Mouse (Mus musculus) neural tube, embryonic 11.5 days (tissue): ENCODE data around the gene Tldc2. TPM values are rescaled to one million over a fixed set of nuclear protein-coding genes. Genes with fewer than 3 reads are reported as not detected.

Experiments
- ATAC-seq: fragments of 200-750 bp; cut with Nextera tagmentation; 2 replicates; pipeline ENCODE4 v1.8.0; 2017; ENCODE audit warnings: moderate number of reproducible peaks, mild to moderate bottlenecking, moderate TSS enrichment, moderate library complexity; ENCODE audit not compliant: insufficient read depth, low FRiP score, low TSS enrichment
- DNase-seq: peaks from one replicate; pipeline ENCODE4 v3.0.0-alpha.2; 2015; ENCODE audit warnings: low spot score
- H3K27ac ChIP-seq: fragments of 300-500 bp; sonication (generic); 2 replicates; pipeline ENCODE4 v1.5.1; 2014; ENCODE audit warnings: low read depth, mild to moderate bottlenecking, low read length
- H3K27me3 ChIP-seq: fragments of 300-500 bp; sonication (generic); 2 replicates; pipeline ENCODE4 v1.6.1; 2014; ENCODE audit warnings: mild to moderate bottlenecking, low read length, mixed read lengths; ENCODE audit not compliant: control insufficient read depth, insufficient read depth
- H3K36me3 ChIP-seq: fragments of 300-500 bp; sonication (generic); 2 replicates; pipeline ENCODE4 v1.6.1; 2014; ENCODE audit warnings: mild to moderate bottlenecking, low read length, moderate library complexity, mixed read lengths; ENCODE audit not compliant: control insufficient read depth, insufficient read depth
- H3K4me1 ChIP-seq: fragments of 300-500 bp; sonication (generic); 2 replicates; pipeline ENCODE4 v1.6.1; 2014; ENCODE audit warnings: low read length, mixed read lengths; ENCODE audit not compliant: control insufficient read depth, insufficient read depth
- H3K4me2 ChIP-seq: fragments of 300-500 bp; sonication (generic); 2 replicates; pipeline ENCODE4 v1.6.1; 2014; ENCODE audit warnings: low read depth, mild to moderate bottlenecking, moderate library complexity
- H3K4me3 ChIP-seq: fragments of 300-500 bp; sonication (generic); 2 replicates; pipeline ENCODE4 v1.5.1; 2014; ENCODE audit warnings: low read depth, low read length
- H3K9ac ChIP-seq: fragments of 300-500 bp; sonication (generic); 2 replicates; pipeline ENCODE4 v1.6.1; 2014; ENCODE audit warnings: mild to moderate bottlenecking, low read length
- H3K9me3 ChIP-seq: fragments of 300-500 bp; sonication (generic); 2 replicates; pipeline ENCODE4 v1.6.1; 2016; ENCODE audit warnings: low read length; ENCODE audit not compliant: control insufficient read depth
- WGBS: fragments of 180-500 bp; shearing (Covaris S2); extraction: QIAGEN DNeasy Blood & Tissue Kit; methylation state at CpG from one replicate; pipeline ENCODE4 v1.1.7; 2014; 5-methylcytosine and 5-hydroxymethylcytosine counted together
- polyA plus RNA-seq: library from polyadenylated mRNA; unstranded; fragments of >200 nt; fragmentation: Nextera tagmentation; extraction: Ambion mirVana; gene quantifications from 2 replicates; pipeline ENCODE4 v1.2.1, GENCODE M21; 2014

Tldc2 gene
- polyA plus RNA-seq, 1 experiment from 2014 or later, result not detected

GRCm38 (mm10) chr2:157065879-157066226, 21.0 kb upstream of the Tldc2 start:
- H3K9me3 ChIP-seq, result no peaks in the 10 kb centered on the region
- no peaks in the 10 kb centered on the region for H3K27me3 ChIP-seq
- no peak overlapping the region for H3K9ac ChIP-seq
- ATAC-seq (no peak), DNase-seq (no peak)
- H3K4me1 ChIP-seq, result peaks cover 24% of the 10 kb centered on the region
- H3K4me2 ChIP-seq, result no peak overlapping the region
- no peak overlapping the region for H3K4me3 ChIP-seq
- H3K36me3 ChIP-seq, result no peaks in the 10 kb centered on the region; the same call in 1 of the 2 replicates
- 77% methylated on average over 7 of the region's 7 CpGs for WGBS
- H3K27ac ChIP-seq, result no peak overlapping the region

DNA sequence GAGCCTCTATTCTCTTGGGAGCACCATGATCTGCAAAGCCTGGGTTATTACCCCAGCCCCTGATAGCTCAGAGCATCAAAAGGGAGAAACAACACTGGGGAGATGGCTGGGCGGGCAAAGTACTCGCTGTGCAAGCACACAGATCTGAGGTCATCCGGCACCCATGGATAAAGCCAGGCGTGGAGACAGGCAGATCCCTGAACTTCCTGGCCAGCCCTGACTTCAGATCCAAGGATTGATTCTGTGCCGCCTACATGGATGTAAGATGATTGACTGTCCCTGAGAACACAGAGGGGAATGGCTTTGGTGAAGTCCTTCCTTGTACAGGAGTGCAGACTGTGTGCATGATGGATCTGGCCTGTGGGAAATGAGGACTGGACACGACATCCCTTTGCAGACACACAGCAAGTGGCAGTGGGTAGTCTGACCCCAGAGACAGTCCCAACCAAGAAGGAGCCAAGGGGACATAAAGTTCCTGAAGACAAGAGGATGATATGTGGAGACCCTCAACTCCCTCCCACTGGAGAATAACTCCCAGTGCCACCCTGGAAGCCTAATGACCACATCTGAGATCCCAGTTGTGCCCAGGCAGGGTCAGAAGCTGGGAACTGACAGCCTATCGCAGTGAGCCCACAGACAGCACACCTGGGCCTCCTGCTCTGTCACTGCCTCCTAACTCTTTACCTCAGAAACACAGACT, 20.0 kb upstream of the Tldc2 start:
- H3K9me3 ChIP-seq, result no peaks in the 10 kb centered on the region
- H3K36me3 ChIP-seq, result no peaks in the 10 kb centered on the region; the same call in 1 of the 2 replicates
- H3K4me3 ChIP-seq, result no peak overlapping the region
- DNase-seq, result no peak
- 76% methylated on average over 7 of the region's 7 CpGs for WGBS
- H3K9ac ChIP-seq, result no peak overlapping the region
- no peak overlapping the region for H3K27ac ChIP-seq
- no peaks in the 10 kb centered on the region for H3K27me3 ChIP-seq
- peaks cover 30% of the 10 kb centered on the region for H3K4me1 ChIP-seq
- ATAC-seq, result no peak
- no peak overlapping the region for H3K4me2 ChIP-seq

DNA sequence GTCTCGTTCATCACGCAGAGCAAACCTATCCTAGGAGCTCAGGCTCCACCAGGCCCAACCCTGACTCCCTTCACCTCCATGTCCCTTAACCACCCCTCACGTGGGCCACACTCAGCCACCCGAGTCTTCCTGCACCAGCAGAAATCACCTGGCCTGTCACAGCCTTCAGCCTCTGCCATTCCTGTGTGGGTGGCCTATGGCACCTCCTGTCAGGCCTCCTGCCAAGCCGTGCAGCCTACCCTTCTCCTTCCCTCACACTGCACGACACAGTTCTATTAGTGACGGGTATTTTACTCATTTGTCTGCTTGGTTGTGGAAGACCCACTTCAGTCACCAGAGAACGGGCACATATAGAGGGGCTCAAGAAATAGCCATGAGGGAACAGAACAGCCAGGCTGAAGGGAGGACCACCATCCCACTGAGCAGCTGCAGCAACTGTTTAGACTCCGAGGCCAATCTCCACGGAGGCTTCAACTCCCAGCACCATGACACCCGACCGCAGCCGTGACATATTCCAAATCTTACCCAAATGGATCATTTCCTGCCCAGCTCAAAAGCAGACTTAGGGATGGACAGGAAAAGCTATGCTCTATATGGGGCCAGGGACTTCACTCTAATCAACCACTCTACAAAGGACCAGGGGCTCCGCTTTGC, 18.0 kb upstream of the Tldc2 start:
- WGBS, result 77% methylated on average over 14 of the region's 14 CpGs
- DNase-seq (no peak), ATAC-seq (no peak)
- no peaks in the 10 kb centered on the region for H3K9me3 ChIP-seq
- H3K27ac ChIP-seq, result no peak overlapping the region
- no peaks in the 10 kb centered on the region for H3K27me3 ChIP-seq
- peaks cover 4% of the 10 kb centered on the region for H3K36me3 ChIP-seq
- no peak overlapping the region for H3K9ac ChIP-seq
- H3K4me2 ChIP-seq, result no peak overlapping the region
- no peak overlapping the region for H3K4me3 ChIP-seq
- H3K4me1 ChIP-seq, result peaks cover 30% of the 10 kb centered on the region

DNA sequence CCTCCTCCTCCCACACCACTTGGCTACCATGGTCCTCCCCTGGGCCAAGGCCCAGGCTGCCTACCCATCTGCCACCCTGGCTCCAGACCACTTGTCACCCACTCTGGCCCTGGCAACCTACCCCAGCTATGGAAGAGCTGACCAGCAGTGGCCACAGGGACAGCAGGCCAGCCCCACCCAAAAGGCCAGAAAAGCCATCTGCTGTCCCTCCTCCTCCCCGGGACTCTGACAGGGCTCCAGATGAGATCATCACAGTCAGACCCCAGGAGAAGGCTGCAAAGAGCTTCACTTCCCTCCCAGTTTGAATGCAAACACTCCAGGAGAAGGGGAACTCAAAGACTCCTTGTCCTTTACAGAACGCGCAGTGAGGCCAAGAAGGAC, 17.5 kb upstream of the Tldc2 start:
- no peaks in the 10 kb centered on the region for H3K27me3 ChIP-seq
- H3K4me1 ChIP-seq, result peaks cover 29% of the 10 kb centered on the region
- no peak for ATAC-seq
- H3K4me2 ChIP-seq, result no peak overlapping the region
- DNase-seq, result no peak
- no peak overlapping the region for H3K4me3 ChIP-seq
- peak overlapping the region; percentile 62 for H3K27ac ChIP-seq
- H3K36me3 ChIP-seq, result peaks cover 4% of the 10 kb centered on the region
- WGBS, result 67% methylated on average over 3 of the region's 3 CpGs
- H3K9ac ChIP-seq, result no peak overlapping the region; the same call in 1 of the 2 replicates
- H3K9me3 ChIP-seq, result no peaks in the 10 kb centered on the region

DNA sequence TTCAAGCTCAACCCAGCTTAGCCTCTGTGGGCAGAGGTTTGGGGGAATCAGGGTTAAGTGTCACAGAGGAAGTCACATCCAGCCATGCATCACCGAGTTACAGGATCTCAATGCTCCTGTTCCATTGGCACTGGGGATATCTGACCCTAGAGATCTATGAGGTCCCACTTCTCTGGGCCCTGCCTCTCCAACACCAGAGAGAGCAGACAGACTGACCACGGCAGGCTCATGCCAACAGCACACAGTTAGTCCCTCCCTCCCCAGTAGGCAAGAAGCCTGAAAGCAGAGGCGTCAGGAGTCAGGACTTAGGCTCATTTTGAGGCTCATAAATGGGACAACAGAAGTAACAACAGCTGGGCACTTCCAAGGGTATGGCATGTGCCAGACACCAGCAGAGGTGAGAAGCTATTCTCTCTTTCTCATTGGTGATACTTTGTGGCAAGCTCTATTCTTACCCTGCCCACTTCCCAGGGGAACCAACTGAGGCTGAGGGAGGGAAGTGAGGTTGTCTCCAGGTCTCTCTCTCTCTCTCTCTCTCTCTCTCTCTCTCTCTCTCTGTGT, 17.0 kb upstream of the Tldc2 start:
- no peaks in the 10 kb centered on the region for H3K9me3 ChIP-seq
- no peaks in the 10 kb centered on the region for H3K27me3 ChIP-seq
- H3K9ac ChIP-seq, result no peak overlapping the region; the same call in 1 of the 2 replicates
- DNase-seq (no peak), ATAC-seq (no peak)
- peak overlapping the region; percentile 62 for H3K27ac ChIP-seq
- 46% methylated on average over 3 of the region's 3 CpGs for whole genome bisulfite sequencing
- H3K4me3 ChIP-seq, result no peak overlapping the region
- peaks cover 4% of the 10 kb centered on the region for H3K36me3 ChIP-seq
- peaks cover 33% of the 10 kb centered on the region for H3K4me1 ChIP-seq
- H3K4me2 ChIP-seq, result no peak overlapping the region

GRCm38 (mm10) chr2:157070365-157070764, 16.5 kb upstream of the Tldc2 start:
- peaks cover 4% of the 10 kb centered on the region for H3K36me3 ChIP-seq
- no peak overlapping the region for H3K4me3 ChIP-seq
- ATAC-seq (no peak), DNase-seq (no peak)
- H3K4me2 ChIP-seq, result no peak overlapping the region
- no peaks in the 10 kb centered on the region for H3K9me3 ChIP-seq
- H3K27me3 ChIP-seq, result no peaks in the 10 kb centered on the region
- H3K4me1 ChIP-seq, result peaks cover 39% of the 10 kb centered on the region
- WGBS, result 71% methylated on average over 9 of the region's 9 CpGs
- H3K9ac ChIP-seq, result no peak overlapping the region
- H3K27ac ChIP-seq, result no peak overlapping the region

GRCm38 (mm10) chr2:157071556-157071955, 15.3 kb upstream of the Tldc2 start:
- Histone ChIP-seq H3K4me2 (no peak overlapping the region), H3K9me3 (no peaks in the 10 kb centered on the region), H3K4me3 (no peak overlapping the region), H3K27ac (no peak overlapping the region), H3K27me3 (no peaks in the 10 kb centered on the region), H3K36me3 (peaks cover 4% of the 10 kb centered on the region), H3K9ac (0 out of 2 replicates have a peak overlapping the region, but pooled peaks have one; percentile 18), H3K4me1 (peaks cover 49% of the 10 kb centered on the region)
- DNase-seq, result no peak
- WGBS, result 78% methylated on average over 2 of the region's 2 CpGs
- no peak for ATAC-seq

DNA sequence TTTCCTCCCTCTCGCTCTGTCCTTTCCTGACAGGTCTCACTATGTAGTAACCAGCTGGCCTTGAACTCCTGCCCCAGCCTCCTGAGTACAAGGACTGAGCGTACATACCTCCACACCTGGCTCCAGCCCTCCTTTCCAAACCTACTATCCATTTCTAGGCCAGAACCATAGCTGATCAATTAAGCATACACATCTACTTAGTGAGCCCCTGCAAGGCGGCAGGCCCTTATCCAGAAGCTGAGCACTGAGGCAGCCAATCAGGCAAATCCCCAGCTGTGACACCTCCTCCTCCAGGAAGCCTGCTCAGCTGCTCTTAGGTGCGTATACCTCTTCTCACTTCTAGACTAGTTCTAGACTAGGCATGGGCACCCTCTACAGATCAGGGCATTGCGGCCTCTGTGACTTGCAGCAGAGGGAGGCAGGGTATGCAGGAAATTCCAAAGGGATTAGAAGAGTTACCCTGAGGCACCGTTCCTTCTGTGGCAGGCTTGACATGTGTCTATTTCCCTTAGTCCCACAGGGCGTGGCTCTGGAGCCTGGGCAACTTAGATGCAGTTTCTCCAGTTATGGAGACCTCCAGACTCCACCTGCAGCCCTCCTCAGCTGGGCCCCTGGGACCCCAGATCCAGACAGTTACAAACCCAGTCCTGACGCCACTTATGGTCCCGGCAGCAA, 14.4 kb upstream of the Tldc2 start:
- Histone ChIP-seq H3K4me3 (no peak overlapping the region), H3K9me3 (no peaks in the 10 kb centered on the region), H3K27me3 (no peaks in the 10 kb centered on the region), H3K4me2 (no peak overlapping the region), H3K9ac (no peak overlapping the region), H3K36me3 (peaks cover 4% of the 10 kb centered on the region), H3K4me1 (peaks cover 58% of the 10 kb centered on the region), H3K27ac (no peak overlapping the region)
- no peak for DNase-seq
- ATAC-seq, result no peak
- 88% methylated on average over 9 of the region's 9 CpGs for WGBS
